Mouse (Mus musculus) stomach, embryonic 15.5 days (tissue): ENCODE results near the gene Ypel1. TPM values are rescaled to one million over a fixed set of nuclear protein-coding genes. Genes with fewer than 3 reads are reported as not detected.

Experiments used
- ATAC-seq: fragments of 200-750 bp; cut with Nextera tagmentation; 2 replicates; pipeline ENCODE4 v1.8.0; 2017; ENCODE audit warnings: low read depth, moderate number of reproducible peaks, moderate TSS enrichment; ENCODE audit not compliant: insufficient read depth, low FRiP score
- H3K27ac ChIP-seq: fragments of 300-500 bp; sonication (generic); 2 replicates; pipeline ENCODE4 v1.5.1; 2015; ENCODE audit warnings: mild to moderate bottlenecking, inconsistent platforms
- H3K27me3 ChIP-seq: fragments of 300-500 bp; sonication (generic); replicated peaks from 2 replicates; pipeline ENCODE4 v1.6.1; 2015; ENCODE audit warnings: inconsistent platforms
- H3K36me3 ChIP-seq: fragments of 300-500 bp; sonication (generic); 2 replicates; pipeline ENCODE4 v1.6.1; 2015; ENCODE audit warnings: inconsistent platforms
- H3K4me1 ChIP-seq: fragments of 300-500 bp; sonication (generic); 2 replicates; pipeline ENCODE4 v1.6.1; 2015; ENCODE audit warnings: inconsistent platforms
- H3K4me2 ChIP-seq: fragments of 300-500 bp; sonication (generic); 2 replicates; pipeline ENCODE4 v1.6.1; 2015; ENCODE audit warnings: mild to moderate bottlenecking, inconsistent platforms
- H3K4me3 ChIP-seq: fragments of 300-500 bp; sonication (generic); replicated peaks from 2 replicates; pipeline ENCODE4 v1.5.1; 2015; ENCODE audit warnings: inconsistent platforms
- H3K9ac ChIP-seq: fragments of 300-500 bp; sonication (generic); 2 replicates; pipeline ENCODE4 v1.6.1; 2015; ENCODE audit warnings: inconsistent platforms
- H3K9me3 ChIP-seq: fragments of 300-500 bp; sonication (generic); 2 replicates; pipeline ENCODE4 v1.6.1; 2016; ENCODE audit warnings: inconsistent platforms
- WGBS: fragments of 180-500 bp; shearing (Covaris S2); methylation state at CpG from one replicate; pipeline ENCODE4 v1.1.7; 2015; 5-methylcytosine and 5-hydroxymethylcytosine counted together
- polyA plus RNA-seq: library from polyadenylated mRNA; unstranded; fragments of >200 nt; fragmentation: Nextera tagmentation; extraction: Ambion mirVana; gene quantifications from 2 replicates; pipeline ENCODE4 v1.2.1, GENCODE M21; 2015

Gene Ypel1
- 16.9 and 20.7 TPM in 2 replicates for polyA plus RNA-seq

DNA sequence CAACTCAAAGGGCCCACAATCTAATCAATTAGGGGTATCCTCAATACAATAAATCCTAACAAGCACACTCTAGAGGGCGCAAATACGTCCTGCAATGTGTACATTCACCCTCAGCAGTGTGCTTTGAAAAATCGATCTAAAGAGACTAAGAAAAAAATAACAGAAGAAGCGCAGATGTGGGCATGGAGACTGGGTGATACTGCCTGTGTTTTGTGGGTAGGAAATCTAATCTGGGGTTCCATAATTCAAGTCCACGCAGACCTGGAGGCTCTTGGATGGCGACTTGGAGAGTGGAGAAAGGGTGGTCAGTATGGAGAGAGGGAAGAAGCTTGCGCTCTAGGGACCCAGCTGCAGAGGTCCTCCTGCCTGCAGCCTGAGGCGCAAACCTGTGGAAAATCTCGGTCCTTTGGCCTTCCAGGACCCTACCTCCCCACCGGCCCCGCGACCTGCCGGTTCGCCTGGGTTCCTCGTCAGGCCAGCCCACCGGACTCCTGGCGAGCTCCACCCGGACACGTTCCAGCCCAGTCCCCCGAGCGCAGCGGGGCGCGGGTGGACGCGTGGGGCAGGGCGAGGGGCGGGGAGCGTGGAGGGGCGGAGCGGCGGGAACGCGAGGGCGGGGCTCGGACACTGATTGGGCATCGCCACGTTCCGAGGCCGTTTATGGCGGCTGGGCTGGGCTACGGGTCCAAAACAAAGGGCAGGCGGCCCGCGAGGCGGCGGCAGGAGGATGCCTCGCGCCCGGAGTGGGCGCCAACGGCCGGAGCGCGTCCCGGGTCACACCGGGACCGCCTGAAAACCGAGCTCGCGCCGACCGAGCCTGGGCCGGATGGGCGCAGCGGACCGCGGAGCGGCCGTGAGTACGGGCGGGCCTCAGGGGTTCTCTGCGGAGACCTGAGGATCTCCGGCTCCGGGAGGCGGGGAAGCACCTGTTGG lies at the start of gene Ypel1:
Ypel1 (plus strand) TSS at position 186 of the 933 bp plus-strand sequence.
- H3K9me3 ChIP-seq = no peaks in the 10 kb centered on the region
- H3K9ac ChIP-seq = peak within 1 kb of the TSS; percentile 77; the same call in 1 of the 2 replicates
- peak within 1 kb of the TSS; percentile 86 for H3K4me3 ChIP-seq
- ATAC-seq = peak; percentile 91
- H3K27ac ChIP-seq = peak within 1 kb of the TSS; percentile 90
- under 1% methylated on average over 76 of the region's 76 CpGs for WGBS
- H3K4me2 ChIP-seq = peak within 1 kb of the TSS; percentile 90
- no peaks in the 10 kb centered on the region for H3K36me3 ChIP-seq
- no peaks in the 10 kb centered on the region for H3K27me3 ChIP-seq
- 0 out of 2 replicates have a peak, but pooled peaks cover 6% of the 10 kb centered on the region for H3K4me1 ChIP-seq

- H3K9ac ChIP-seq = no peak overlapping the region
- H3K36me3 ChIP-seq = peaks cover 23% of the 10 kb centered on the region
- H3K27me3 ChIP-seq = no peaks in the 10 kb centered on the region
- H3K4me2 ChIP-seq = no peak overlapping the region
- no peak for ATAC-seq
- no peak overlapping the region for H3K27ac ChIP-seq
- H3K4me1 ChIP-seq = no peaks in the 10 kb centered on the region
- H3K4me3 ChIP-seq = no peak overlapping the region
- H3K9me3 ChIP-seq = no peaks in the 10 kb centered on the region
- WGBS = 74% methylated on average over 3 of the region's 3 CpGs
Measured at GRCm38 (mm10) chr16:17024469-17025148, 44.9 kb upstream of the Ypel1 start.

- 80% methylated on average over 4 of the region's 4 CpGs for WGBS
- Histone ChIP-seq H3K4me3 (no peak overlapping the region), H3K9ac (no peak overlapping the region), H3K4me2 (no peak overlapping the region), H3K36me3 (peaks cover 24% of the 10 kb centered on the region), H3K27me3 (no peaks in the 10 kb centered on the region), H3K9me3 (no peaks in the 10 kb centered on the region), H3K27ac (no peak overlapping the region), H3K4me1 (no peaks in the 10 kb centered on the region)
- no peak for ATAC-seq
Measured at GRCm38 (mm10) chr16:17029971-17030695, 39.4 kb upstream of the Ypel1 start.

GRCm38 (mm10) chr16:17033754-17034153 lies 35.7 kb upstream of the Ypel1 start:
- Histone ChIP-seq H3K9me3 (no peaks in the 10 kb centered on the region), H3K4me3 (no peak overlapping the region), H3K27me3 (no peaks in the 10 kb centered on the region), H3K4me2 (no peak overlapping the region), H3K9ac (no peak overlapping the region), H3K36me3 (peaks cover 34% of the 10 kb centered on the region), H3K27ac (no peak overlapping the region), H3K4me1 (no peaks in the 10 kb centered on the region)
- 96% methylated on average over 2 of the region's 2 CpGs for WGBS
- ATAC-seq = no peak

GRCm38 (mm10) chr16:17040716-17041115 lies 28.8 kb upstream of the Ypel1 start:
- no peak overlapping the region for H3K4me2 ChIP-seq
- no peaks in the 10 kb centered on the region for H3K4me1 ChIP-seq
- no peak overlapping the region for H3K27ac ChIP-seq
- no peak overlapping the region for H3K4me3 ChIP-seq
- no peaks in the 10 kb centered on the region for H3K27me3 ChIP-seq
- H3K9ac ChIP-seq = no peak overlapping the region
- no peaks in the 10 kb centered on the region for H3K9me3 ChIP-seq
- 93% methylated on average over 3 of the region's 3 CpGs for WGBS
- H3K36me3 ChIP-seq = peaks cover 56% of the 10 kb centered on the region
- no peak for ATAC-seq

DNA sequence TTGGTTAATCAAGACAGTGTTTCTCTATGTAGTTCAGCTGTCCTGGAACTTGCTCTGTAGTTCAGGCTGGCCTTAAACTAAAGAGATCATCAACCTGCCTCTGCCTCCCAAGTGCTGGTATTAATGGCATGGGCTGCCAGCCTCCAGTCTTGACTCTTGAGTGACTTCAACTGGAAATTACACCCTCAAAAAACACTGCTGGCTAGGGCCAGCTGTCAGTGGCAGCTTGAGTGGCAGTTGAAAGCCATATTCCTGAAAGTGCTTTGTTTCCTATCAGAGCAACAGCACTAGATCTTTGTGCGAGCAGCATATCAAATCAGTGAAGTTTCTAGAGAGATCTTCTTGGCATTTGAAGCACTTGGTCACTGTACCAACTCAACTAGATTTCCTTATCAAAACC lies 28.1 kb upstream of the Ypel1 start:
- H3K36me3 ChIP-seq = peaks cover 53% of the 10 kb centered on the region
- 100% methylated on average over 1 of the region's 1 CpGs for WGBS
- no peak overlapping the region for H3K27ac ChIP-seq
- H3K4me1 ChIP-seq = no peaks in the 10 kb centered on the region
- H3K9me3 ChIP-seq = no peaks in the 10 kb centered on the region
- no peak overlapping the region for H3K4me3 ChIP-seq
- no peak for ATAC-seq
- no peaks in the 10 kb centered on the region for H3K27me3 ChIP-seq
- H3K9ac ChIP-seq = no peak overlapping the region
- H3K4me2 ChIP-seq = no peak overlapping the region

DNA sequence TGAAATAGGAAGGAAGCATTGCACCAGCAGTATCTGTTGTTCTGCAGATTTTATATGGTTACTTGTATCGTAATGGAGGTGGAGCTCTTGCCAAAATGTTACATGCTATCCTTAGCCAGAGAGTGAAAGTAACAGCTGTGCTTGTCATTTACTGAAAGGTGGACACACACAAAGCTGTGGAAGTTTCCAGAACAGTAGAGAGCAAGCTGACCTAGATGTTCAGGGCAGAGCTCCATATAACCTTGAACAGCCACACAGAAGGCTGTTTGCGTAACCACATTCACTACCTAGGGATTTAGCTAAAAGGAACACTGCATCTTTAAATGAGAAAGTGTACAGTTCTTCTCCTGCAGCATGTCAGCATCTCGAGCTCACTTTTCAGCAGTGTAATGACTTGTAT lies 25.2 kb upstream of the Ypel1 start:
- Histone ChIP-seq H3K4me2 (no peak overlapping the region), H3K27ac (no peak overlapping the region), H3K4me3 (no peak overlapping the region), H3K9me3 (no peaks in the 10 kb centered on the region), H3K36me3 (peaks cover 49% of the 10 kb centered on the region), H3K4me1 (no peaks in the 10 kb centered on the region), H3K9ac (no peak overlapping the region), H3K27me3 (no peaks in the 10 kb centered on the region)
- no peak for ATAC-seq
- 93% methylated on average over 3 of the region's 3 CpGs for WGBS

DNA sequence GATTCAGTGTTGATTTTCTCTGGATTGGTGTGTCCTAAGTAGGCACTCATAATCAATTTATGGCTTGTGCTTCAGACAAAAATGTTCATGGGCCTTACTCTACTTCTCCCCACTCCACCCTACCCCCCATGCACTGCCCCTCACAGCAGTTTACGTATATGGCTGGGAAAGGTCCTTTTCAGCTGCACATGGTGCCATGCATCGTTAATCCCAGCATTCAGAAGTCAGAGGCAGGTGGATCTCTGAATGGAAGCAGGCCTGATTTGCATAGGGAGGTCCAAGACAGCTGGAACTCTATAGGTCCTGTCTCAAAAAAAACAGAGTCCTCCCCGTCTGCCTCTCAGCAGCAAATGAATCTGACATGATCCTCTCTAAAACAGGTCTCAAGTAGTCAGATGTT lies 24.2 kb upstream of the Ypel1 start:
- H3K27ac ChIP-seq = no peak overlapping the region
- no peaks in the 10 kb centered on the region for H3K4me1 ChIP-seq
- H3K9me3 ChIP-seq = no peaks in the 10 kb centered on the region
- H3K4me3 ChIP-seq = no peak overlapping the region
- ATAC-seq = no peak
- H3K4me2 ChIP-seq = no peak overlapping the region
- 77% methylated on average over 3 of the region's 3 CpGs for WGBS
- H3K27me3 ChIP-seq = no peaks in the 10 kb centered on the region
- H3K36me3 ChIP-seq = peaks cover 49% of the 10 kb centered on the region
- H3K9ac ChIP-seq = no peak overlapping the region

- Histone ChIP-seq H3K36me3 (peaks cover 23% of the 10 kb centered on the region), H3K4me2 (no peak overlapping the region), H3K27ac (no peak overlapping the region), H3K9me3 (no peaks in the 10 kb centered on the region), H3K9ac (no peak overlapping the region), H3K27me3 (no peaks in the 10 kb centered on the region), H3K4me1 (no peaks in the 10 kb centered on the region), H3K4me3 (no peak overlapping the region)
- no peak for ATAC-seq
- WGBS = 87% methylated on average over 1 of the region's 1 CpGs
Measured at GRCm38 (mm10) chr16:17049886-17050285, 19.6 kb upstream of the Ypel1 start.

DNA sequence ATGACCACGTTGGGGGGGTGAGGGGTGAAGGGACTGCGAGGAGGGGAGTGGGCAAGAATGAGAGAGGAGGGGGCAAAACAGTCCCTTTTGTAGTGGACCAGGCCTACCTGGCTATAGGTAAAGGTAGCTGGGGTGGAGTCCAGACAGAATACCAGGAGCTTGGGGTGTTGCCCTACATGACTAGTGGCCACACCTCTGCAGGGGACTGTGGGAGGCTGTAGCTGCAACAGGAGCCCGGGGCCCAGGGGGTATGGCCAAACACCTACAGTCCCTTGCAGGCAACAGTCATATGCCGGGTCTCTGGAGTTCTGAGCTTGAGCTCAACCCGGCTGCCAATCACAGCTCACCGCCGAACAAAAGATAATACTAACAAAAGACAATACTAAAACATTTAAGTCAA lies 17.4 kb upstream of the Ypel1 start:
- H3K27ac ChIP-seq = no peak overlapping the region
- H3K4me1 ChIP-seq = no peaks in the 10 kb centered on the region
- no peak overlapping the region for H3K9ac ChIP-seq
- no peaks in the 10 kb centered on the region for H3K9me3 ChIP-seq
- H3K4me3 ChIP-seq = no peak overlapping the region
- WGBS = 80% methylated on average over 7 of the region's 7 CpGs
- no peak for ATAC-seq
- H3K27me3 ChIP-seq = no peaks in the 10 kb centered on the region
- H3K4me2 ChIP-seq = no peak overlapping the region
- peaks cover 20% of the 10 kb centered on the region for H3K36me3 ChIP-seq

GRCm38 (mm10) chr16:17053903-17054302 lies 15.6 kb upstream of the Ypel1 start:
- H3K36me3 ChIP-seq = peaks cover 10% of the 10 kb centered on the region
- H3K27me3 ChIP-seq = no peaks in the 10 kb centered on the region
- 76% methylated on average over 3 of the region's 3 CpGs for WGBS
- H3K9me3 ChIP-seq = no peaks in the 10 kb centered on the region
- no peak overlapping the region for H3K4me3 ChIP-seq
- H3K9ac ChIP-seq = no peak overlapping the region
- H3K4me1 ChIP-seq = no peaks in the 10 kb centered on the region
- H3K4me2 ChIP-seq = no peak overlapping the region
- no peak for ATAC-seq
- no peak overlapping the region for H3K27ac ChIP-seq

DNA sequence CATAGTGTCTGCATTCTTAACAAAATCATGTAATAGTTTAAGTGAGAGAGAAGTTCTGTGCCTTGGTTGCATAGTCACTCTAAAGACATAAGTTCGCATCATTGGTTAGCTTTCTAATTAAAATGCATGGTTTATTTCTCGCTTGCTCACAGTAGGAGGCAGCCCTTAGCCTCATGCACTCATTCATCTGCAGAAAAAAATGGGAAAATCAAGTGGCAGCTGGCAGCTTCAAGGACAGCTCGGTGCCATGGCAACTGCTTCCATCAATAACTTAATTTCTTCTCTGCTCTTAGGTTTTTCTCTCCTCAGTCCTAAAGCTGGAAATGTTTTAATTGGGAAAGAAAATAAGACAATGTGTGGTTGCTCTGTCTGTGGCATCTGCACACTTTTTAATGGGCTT lies 13.9 kb upstream of the Ypel1 start:
- Histone ChIP-seq H3K27ac (no peak overlapping the region), H3K27me3 (no peaks in the 10 kb centered on the region), H3K4me2 (no peak overlapping the region), H3K36me3 (no peaks in the 10 kb centered on the region), H3K9me3 (no peaks in the 10 kb centered on the region), H3K4me1 (no peaks in the 10 kb centered on the region), H3K4me3 (no peak overlapping the region), H3K9ac (no peak overlapping the region)
- ATAC-seq = no peak
- WGBS = 75% methylated on average over 3 of the region's 3 CpGs
